Mouse (Mus musculus) erythroid progenitor cell, adult 5-6 weeks (primary cell): ENCODE results near the gene Gm44790. TPM values are rescaled to one million over a fixed set of nuclear protein-coding genes. Genes with fewer than 3 reads are reported as not detected.

Experiments used
- ATAC-seq: replicated peaks from 2 replicates; pipeline ENCODE4 v1.8.0; 2016; ENCODE audit warnings: moderate number of reproducible peaks, mild to moderate bottlenecking, moderate TSS enrichment, inconsistent platforms; ENCODE audit not compliant: poor library complexity, low FRiP score, severe bottlenecking
- total RNA-seq, 2 experiments: library from RNA; stranded (forward) in 1 of 2; stranded (reverse) in 1 of 2; fragments of 150-400 nt in 1 of 2; fragments of 186-747, 209-891 nt in 1 of 2; gene quantifications; 2 replicates each; pipeline versions ENCODE4 v1.2.3 to v1.2.4; 2015 to 2017; ENCODE audit warnings: low replicate concordance in 2 of 2

Gm44790 gene
- total RNA-seq, 2 experiments from 2014 or later: not detected

- ATAC-seq: no peak; the same call in 1 of the 2 replicates
Observed at GRCm38 (mm10) chr6:86494767-86495166, 68.3 kb downstream of the Gm44790 start.

Other genes starting within 250 kb of the Gm44790 start
- not detected in 2 replicates for gene Tgfa, start 231.4 kb upstream of the Gm44790 start, total RNA-seq (2015; ENCODE audit: low replicate concordance)
- gene Tgfa, start 231.4 kb upstream of the Gm44790 start, total RNA-seq (2017; ENCODE audit: low replicate concordance): not detected in 2 replicates
- 2.9 and 3.4 TPM in 2 replicates for gene Fam136a, start 61.0 kb upstream of the Gm44790 start, total RNA-seq (2015; ENCODE audit: low replicate concordance)
- gene Fam136a, start 61.0 kb upstream of the Gm44790 start, total RNA-seq (2017; ENCODE audit: low replicate concordance): 0.68 and 6.3 TPM in 2 replicates
- 215 and 223 TPM in 2 replicates for gene Snrpg, start 55.4 kb upstream of the Gm44790 start, total RNA-seq (2015; ENCODE audit: low replicate concordance)
- 5.6 and 62.1 TPM in 2 replicates for gene Snrpg, start 55.4 kb upstream of the Gm44790 start, total RNA-seq (2017; ENCODE audit: low replicate concordance)
- 10.9 and 15.1 TPM in 2 replicates for gene Pcyox1, start 29.5 kb upstream of the Gm44790 start, total RNA-seq (2015; ENCODE audit: low replicate concordance)
- gene Pcyox1, start 29.5 kb upstream of the Gm44790 start, total RNA-seq (2017; ENCODE audit: low replicate concordance): 8.0 and 8.5 TPM in 2 replicates
- 42.5 and 59.5 TPM in 2 replicates for gene Tia1, start 22.4 kb upstream of the Gm44790 start, total RNA-seq (2015; ENCODE audit: low replicate concordance)
- 32.9 and 39.7 TPM in 2 replicates for gene Tia1, start 22.4 kb upstream of the Gm44790 start, total RNA-seq (2017; ENCODE audit: low replicate concordance)
- 20.5 and 22.6 TPM in 2 replicates for gene C87436, start 11.7 kb downstream of the Gm44790 start, total RNA-seq (2015; ENCODE audit: low replicate concordance)
- 7.1 and 8.0 TPM in 2 replicates for gene C87436, start 11.7 kb downstream of the Gm44790 start, total RNA-seq (2017; ENCODE audit: low replicate concordance)
- gene Pcbp1, start 99.7 kb downstream of the Gm44790 start, total RNA-seq (2015; ENCODE audit: low replicate concordance): 145 and 147 TPM in 2 replicates
- gene Pcbp1, start 99.7 kb downstream of the Gm44790 start, total RNA-seq (2017; ENCODE audit: low replicate concordance): 58.4 and 67.4 TPM in 2 replicates
- 4.3 TPM in 1 of 2 replicates, not detected in the other for gene Asprv1, start 201.5 kb downstream of the Gm44790 start, total RNA-seq (2015; ENCODE audit: low replicate concordance)
- 0.64 and 6.5 TPM in 2 replicates for gene Asprv1, start 201.5 kb downstream of the Gm44790 start, total RNA-seq (2017; ENCODE audit: low replicate concordance)
- gene Mxd1, start 242.5 kb downstream of the Gm44790 start, total RNA-seq (2015; ENCODE audit: low replicate concordance): 120 and 125 TPM in 2 replicates
- 150 and 170 TPM in 2 replicates for gene Mxd1, start 242.5 kb downstream of the Gm44790 start, total RNA-seq (2017; ENCODE audit: low replicate concordance)